Mouse (Mus musculus): ENCODE measurements around the gene Anapc1.
A peak's percentile ranks its signal among the peaks of the same experiment; 100 is the strongest.

The Anapc1 gene

GRCm38 (mm10) chr2:128686921-128687557, at the start of gene Anapc1:
Anapc1 (minus strand) TSS chr2:128687391.
- DNase-seq (ENCODE audit: low spot score) = peak; percentile 88

- DNase-seq (ENCODE audit: low spot score) = no peak
Observed at GRCm38 (mm10) chr2:128735089-128735488, 47.9 kb upstream of the Anapc1 start.

GRCm38 (mm10) chr2:128731951-128732350, 44.8 kb upstream of the Anapc1 start:
- DNase-seq (ENCODE audit: low spot score) = no peak

- no peak for DNase-seq (ENCODE audit: low spot score)
Observed at GRCm38 (mm10) chr2:128731514-128731913, 44.3 kb upstream of the Anapc1 start.

- DNase-seq (ENCODE audit: low spot score) = no peak
Observed at GRCm38 (mm10) chr2:128729141-128729540, 42.0 kb upstream of the Anapc1 start.

- no peak for DNase-seq (ENCODE audit: low spot score)
Observed at GRCm38 (mm10) chr2:128728066-128728465, 40.9 kb upstream of the Anapc1 start.

- no peak for DNase-seq (ENCODE audit: low spot score)
Observed at GRCm38 (mm10) chr2:128727552-128727951, 40.4 kb upstream of the Anapc1 start.

- DNase-seq (ENCODE audit: low spot score) = no peak
Observed at GRCm38 (mm10) chr2:128726626-128727025, 39.4 kb upstream of the Anapc1 start.

- DNase-seq (ENCODE audit: low spot score) = no peak
Observed at GRCm38 (mm10) chr2:128726067-128726466, 38.9 kb upstream of the Anapc1 start.

- DNase-seq (ENCODE audit: low spot score) = no peak
Observed at GRCm38 (mm10) chr2:128722106-128722710, 35.0 kb upstream of the Anapc1 start.

- DNase-seq (ENCODE audit: low spot score) = no peak
Observed at GRCm38 (mm10) chr2:128719380-128719779, 32.2 kb upstream of the Anapc1 start.

GRCm38 (mm10) chr2:128715979-128716378, 28.8 kb upstream of the Anapc1 start:
- no peak for DNase-seq (ENCODE audit: low spot score)

GRCm38 (mm10) chr2:128714724-128715241, 27.6 kb upstream of the Anapc1 start:
- no peak for DNase-seq (ENCODE audit: low spot score)

- DNase-seq (ENCODE audit: low spot score) = no peak
Observed at GRCm38 (mm10) chr2:128713548-128714003, 26.4 kb upstream of the Anapc1 start.

- no peak for DNase-seq (ENCODE audit: low spot score)
Observed at GRCm38 (mm10) chr2:128712940-128713339, 25.7 kb upstream of the Anapc1 start.

- no peak for DNase-seq (ENCODE audit: low spot score)
Observed at GRCm38 (mm10) chr2:128710609-128711008, 23.4 kb upstream of the Anapc1 start.

- peak; percentile 15 for DNase-seq (ENCODE audit: low spot score)
Observed at GRCm38 (mm10) chr2:128709264-128709663, 22.1 kb upstream of the Anapc1 start.

- DNase-seq (ENCODE audit: low spot score) = no peak
Observed at GRCm38 (mm10) chr2:128704474-128704873, 17.3 kb upstream of the Anapc1 start.

- peak; percentile 12 for DNase-seq (ENCODE audit: low spot score)
Observed at GRCm38 (mm10) chr2:128699201-128699885, 12.2 kb upstream of the Anapc1 start.

GRCm38 (mm10) chr2:128698693-128699181, 11.5 kb upstream of the Anapc1 start, which contains the start of gene Mertk:
Mertk (plus strand) TSS chr2:128698956.
- DNase-seq (ENCODE audit: low spot score) = peak; percentile 82

GRCm38 (mm10) chr2:128698140-128698692, 11.0 kb upstream of the Anapc1 start:
- DNase-seq (ENCODE audit: low spot score) = peak; percentile 84

- DNase-seq (ENCODE audit: low spot score) = no peak
Observed at GRCm38 (mm10) chr2:128697566-128697965, 10.4 kb upstream of the Anapc1 start.
